Mouse (Mus musculus): ENCODE results near the gene Gm16368. TPM values are rescaled to one million over a fixed set of nuclear protein-coding genes. Genes with fewer than 3 reads are reported as not detected.
"Not testable (repeated sequence)": the region's sequence is repeated elsewhere in the genome, so short reads cannot be mapped to it uniquely, and the experiment has no call there.

Gm16368 gene
- total RNA-seq (2021) = not detected
- long read RNA-seq = 0 reads

- not testable (repeated sequence) for DNase-seq (ENCODE audit: low spot score in 2 of 2)
Measured at GRCm38 (mm10) chr12:88083397-88083796, at the start of gene Gm16368. Gene Gm16368 (plus strand): TSS chr12:88083697.

GRCm38 (mm10) chr12:88039062-88039461 is 44.4 kb upstream of the Gm16368 start:
- not testable (repeated sequence) for DNase-seq (ENCODE audit: low spot score in 2 of 2)

GRCm38 (mm10) chr12:88039703-88040102 is 43.8 kb upstream of the Gm16368 start:
- not testable (repeated sequence) for DNase-seq (ENCODE audit: low spot score in 2 of 2)

- not testable (repeated sequence) for DNase-seq (ENCODE audit: low spot score in 2 of 2)
Measured at GRCm38 (mm10) chr12:88045226-88045625, 38.3 kb upstream of the Gm16368 start.

Other genes with a start within 250 kb of the Gm16368 start
- gene Gm2001, start 241.4 kb upstream of the Gm16368 start, total RNA-seq (2021) = not detected
- not detected for gene Gm2016, start 209.6 kb upstream of the Gm16368 start, total RNA-seq (2021)
- not detected for gene Gm2022, start 188.3 kb upstream of the Gm16368 start, total RNA-seq (2021)
- not detected for gene Gm2035, start 163.8 kb upstream of the Gm16368 start, total RNA-seq (2021)
- not detected for gene Gm2042, start 129.6 kb upstream of the Gm16368 start, total RNA-seq (2021)
- not detected for gene Gm2075, start 71.8 kb upstream of the Gm16368 start, total RNA-seq (2021)
- gene Gm6803, start 64.9 kb upstream of the Gm16368 start, total RNA-seq (2021) = not detected
- gene Gm2056, start 56.7 kb upstream of the Gm16368 start, total RNA-seq (2021) = not detected
- gene Gm10436, start 98.4 kb downstream of the Gm16368 start, total RNA-seq (2021) = not detected
- gene Gm8332, start 166.4 kb downstream of the Gm16368 start, total RNA-seq (2021) = not detected
- gene Gm5662, start 190.8 kb downstream of the Gm16368 start, total RNA-seq (2021) = not detected
- not detected for gene Gm5039, start 240.3 kb downstream of the Gm16368 start, total RNA-seq (2021)